Mouse (Mus musculus) MEL (cell line): ENCODE measurements around the gene Kif3b. TPM values are rescaled to one million over a fixed set of nuclear protein-coding genes. Genes with fewer than 3 reads are reported as not detected.

Experiments
- DNase-seq: peaks from one replicate; pipeline ENCODE4 v3.0.0; 2011; ENCODE audit warnings: low read depth, low spot score
- H3K27ac ChIP-seq: 2 replicates; pipeline ENCODE4 v1.5.1; 2012; ENCODE audit warnings: low read depth, mild to moderate bottlenecking, control low read depth, low read length, moderate library complexity; ENCODE audit not compliant: control insufficient read depth
- H3K27me3 ChIP-seq, 2 experiments: fragments of 150-350 bp in 1 of 2; sonication (generic) in 1 of 2; 2 replicates each; pipeline ENCODE4 v1.6.1; 2012; ENCODE audit warnings: low read length in 2 of 2, mild to moderate bottlenecking in 2 of 2, improper control_type of control experiment in 1 of 2, moderate library complexity in 1 of 2; ENCODE audit not compliant: insufficient read depth in 2 of 2, control insufficient read depth in 1 of 2
- H3K36me3 ChIP-seq, 2 experiments: 2 replicates each; pipeline ENCODE4 v1.6.1; 2012 to 2014; ENCODE audit warnings: low read length in 2 of 2, improper control_type of control experiment in 1 of 2, inconsistent platforms in 1 of 2, mild to moderate bottlenecking in 1 of 2; ENCODE audit not compliant: insufficient read depth in 2 of 2, control insufficient read depth in 1 of 2
- H3K4me1 ChIP-seq, 2 experiments: fragments of 150-350 bp in 1 of 2; sonication (generic) in 1 of 2; 2 replicates each; pipeline ENCODE4 v1.6.1; 2012; ENCODE audit warnings: low read length in 2 of 2, improper control_type of control experiment in 1 of 2, mild to moderate bottlenecking in 1 of 2; ENCODE audit not compliant: insufficient read depth in 2 of 2, control insufficient read depth in 1 of 2
- H3K4me3 ChIP-seq, 2 experiments: fragments of 150-350 bp in 1 of 2; sonication (generic) in 1 of 2; 2 replicates each; pipeline ENCODE4 v1.5.1; 2012; ENCODE audit warnings: low read depth in 2 of 2, low read length in 2 of 2, mild to moderate bottlenecking in 2 of 2, moderate library complexity in 2 of 2, control low read depth in 1 of 2, improper control_type of control experiment in 1 of 2; ENCODE audit not compliant: control insufficient read depth in 1 of 2, insufficient read depth in 1 of 2
- H3K79me2 ChIP-seq: 2 replicates; pipeline ENCODE4 v1.6.1; 2012; ENCODE audit warnings: mild to moderate bottlenecking, low read length, moderate library complexity; ENCODE audit not compliant: control insufficient read depth, poor library complexity, insufficient read depth
- H3K9ac ChIP-seq: 2 replicates; pipeline ENCODE4 v1.6.1; 2012; ENCODE audit warnings: low read depth, mild to moderate bottlenecking, control low read depth, low read length, moderate library complexity; ENCODE audit not compliant: control insufficient read depth, poor library complexity, severe bottlenecking
- H3K9me3 ChIP-seq: fragments of 150-350 bp; sonication (generic); replicated peaks from 2 replicates; pipeline ENCODE4 v1.6.1; 2012; ENCODE audit warnings: mild to moderate bottlenecking, low read length, improper control_type of control experiment, moderate library complexity; ENCODE audit not compliant: insufficient read depth
- CHD1 ChIP-seq: IDR thresholded peaks from 2 replicates; pipeline ENCODE4 v1.6.1; 2012; ENCODE audit warnings: low read depth, mild to moderate bottlenecking, inconsistent platforms, low read length, improper control_type of control experiment
- CHD2 ChIP-seq: IDR thresholded peaks from 2 replicates; pipeline ENCODE4 v1.6.1; 2011; ENCODE audit warnings: low read length, improper control_type of control experiment
- ELF1 ChIP-seq: IDR thresholded peaks from 2 replicates; pipeline ENCODE4 v1.6.1; 2014; ENCODE audit warnings: low read depth, mild to moderate bottlenecking, inconsistent platforms, low read length, improper control_type of control experiment, moderate library complexity
- EP300 ChIP-seq, 2 experiments: IDR thresholded peaks; 2 replicates each; pipeline ENCODE4 v1.6.1; 2011; ENCODE audit warnings: improper control_type of control experiment in 2 of 2, low read length in 2 of 2, low read depth in 1 of 2, mild to moderate bottlenecking in 1 of 2
- ETS1 ChIP-seq: IDR thresholded peaks from 2 replicates; pipeline ENCODE4 v1.6.1; 2012; ENCODE audit warnings: low read depth, mild to moderate bottlenecking, inconsistent platforms, low read length, improper control_type of control experiment, moderate library complexity
- MEF2A ChIP-seq: IDR thresholded peaks from 2 replicates; pipeline ENCODE4 v1.6.1; 2014; ENCODE audit warnings: low read depth, mild to moderate bottlenecking, inconsistent platforms, low read length, improper control_type of control experiment; ENCODE audit not compliant: poor library complexity, insufficient replicate concordance, severe bottlenecking; ENCODE audit errors: extremely low read depth
- MYB ChIP-seq: IDR thresholded peaks from 2 replicates; pipeline ENCODE4 v1.6.1; 2011; ENCODE audit warnings: mild to moderate bottlenecking, low read depth, low read length, improper control_type of control experiment
- MYC ChIP-seq: IDR thresholded peaks from 2 replicates; pipeline ENCODE4 v1.6.1; 2011; ENCODE audit warnings: low read depth, mild to moderate bottlenecking, low read length, improper control_type of control experiment, moderate library complexity
- POLR2AphosphoS2 ChIP-seq: IDR thresholded peaks from 2 replicates; pipeline ENCODE4 v1.6.1; 2011; ENCODE audit warnings: low read length, improper control_type of control experiment
- RAD21 ChIP-seq: IDR thresholded peaks from 2 replicates; pipeline ENCODE4 v1.6.1; 2011; ENCODE audit warnings: mild to moderate bottlenecking, low read depth, low read length, improper control_type of control experiment
- RCOR1 ChIP-seq: IDR thresholded peaks from 2 replicates; pipeline ENCODE4 v1.6.1; 2012; ENCODE audit warnings: low read depth, mild to moderate bottlenecking, inconsistent platforms, low read length, improper control_type of control experiment
- SIN3A ChIP-seq: IDR thresholded peaks from 2 replicates; pipeline ENCODE4 v1.6.1; 2012; ENCODE audit warnings: low read length, improper control_type of control experiment, inconsistent platforms
- TAL1 ChIP-seq: IDR thresholded peaks from 2 replicates; pipeline ENCODE4 v1.6.1; 2012; ENCODE audit warnings: mild to moderate bottlenecking, inconsistent platforms, low read length, moderate library complexity, mixed read lengths
- TBP ChIP-seq: IDR thresholded peaks from 2 replicates; pipeline ENCODE4 v1.8.0; 2011; ENCODE audit warnings: low read depth, low read length, improper control_type of control experiment
- TCF12 ChIP-seq: IDR thresholded peaks from 2 replicates; pipeline ENCODE4 v1.6.1; 2014; ENCODE audit warnings: low read depth, mild to moderate bottlenecking, inconsistent platforms, low read length, improper control_type of control experiment, moderate library complexity
- UBTF ChIP-seq: IDR thresholded peaks from 2 replicates; pipeline ENCODE4 v1.6.1; 2012; ENCODE audit warnings: low read depth, mild to moderate bottlenecking, inconsistent platforms, low read length, improper control_type of control experiment, moderate library complexity, borderline replicate concordance; ENCODE audit not compliant: insufficient read depth
- USF1 ChIP-seq: IDR thresholded peaks from 2 replicates; pipeline ENCODE4 v1.6.1; 2014; ENCODE audit warnings: low read depth, mild to moderate bottlenecking, inconsistent platforms, low read length, improper control_type of control experiment, moderate library complexity
- ZC3H11A ChIP-seq: IDR thresholded peaks from 2 replicates; pipeline ENCODE4 v1.6.1; 2012; ENCODE audit warnings: low read depth, mild to moderate bottlenecking, inconsistent platforms, low read length, improper control_type of control experiment
- ZMIZ1 ChIP-seq: IDR thresholded peaks from 2 replicates; pipeline ENCODE4 v1.6.1; 2012; ENCODE audit warnings: low read depth, mild to moderate bottlenecking, inconsistent platforms, low read length, improper control_type of control experiment, moderate library complexity
- ZNF384 ChIP-seq: IDR thresholded peaks from 2 replicates; pipeline ENCODE4 v1.6.1; 2012; ENCODE audit warnings: low read depth, mild to moderate bottlenecking, inconsistent platforms, low read length, improper control_type of control experiment
- polyA plus RNA-seq, 2 experiments: library from polyadenylated mRNA; stranded (reverse) in 1 of 2; unstranded in 1 of 2; fragments of >175 nt in 1 of 2; fragments of >200 nt in 1 of 2; gene quantifications; 2 replicates each; pipeline versions ENCODE4 v1.2.1 to v1.2.4; 2012; ENCODE audit warnings: low replicate concordance in 2 of 2, low read depth in 1 of 2; ENCODE audit not compliant: insufficient read length in 2 of 2, insufficient read depth in 1 of 2, missing spikeins in 1 of 2
- total RNA-seq: library from RNA; depleted of rRNA; stranded (reverse); fragments of 300-350 nt; gene quantifications from 2 replicates; pipeline ENCODE4 v1.2.3, GENCODE M21; 2012

The Kif3b gene
- total and polyA plus RNA-seq, 3 experiments = 11.0 to 34.2 (median 17.9) TPM

GRCm38 (mm10) chr2:153308586-153308985 lies 17.4 kb downstream of the Kif3b start:
- Histone ChIP-seq H3K36me3 (no peaks in the 10 kb centered on the region), H3K9me3 (no peaks in the 10 kb centered on the region), H3K79me2 (no peaks in the 10 kb centered on the region), H3K4me1 (no peaks in the 10 kb centered on the region), H3K9ac (no peak overlapping the region), H3K27ac (no peak overlapping the region), H3K4me3 (no peak overlapping the region), H3K27me3 (no peaks in the 10 kb centered on the region)
- TF ChIP-seq RCOR1 (no peak), TAL1 (no peak)
- no peak for DNase-seq

- H3K4me1 ChIP-seq = no peaks in the 10 kb centered on the region
- H3K27me3 ChIP-seq = no peaks in the 10 kb centered on the region
- H3K27ac ChIP-seq = no peak overlapping the region
- no peaks in the 10 kb centered on the region for H3K9me3 ChIP-seq
- H3K9ac ChIP-seq = no peak overlapping the region
- no peak for DNase-seq
- no peaks in the 10 kb centered on the region for H3K79me2 ChIP-seq
- no peaks in the 10 kb centered on the region for H3K36me3 ChIP-seq
- no peak overlapping the region for H3K4me3 ChIP-seq
- TF ChIP-seq ETS1 = no peak
- TF ChIP-seq UBTF = no peak
- TF ChIP-seq TBP = no peak
- TF ChIP-seq USF1 = no peak
- no peak for TF ChIP-seq RAD21
- TF ChIP-seq MYB = no peak
- TF ChIP-seq MYC = no peak
- TF ChIP-seq ZC3H11A = no peak
- no peak for TF ChIP-seq TCF12
- no peak for TF ChIP-seq CHD1
- TF ChIP-seq EP300 (IDR thresholded peaks at IDR 0.05; ENCODE audit: low read depth in 1 of 2, low read length in 2 of 2) = no peak
- no peak for TF ChIP-seq ZNF384
- TF ChIP-seq POLR2AphosphoS2 = no peak
- no peak for TF ChIP-seq CHD2
- no peak for TF ChIP-seq ELF1
- TF ChIP-seq SIN3A = no peak
- TF ChIP-seq ZMIZ1 = no peak
- no peak for TF ChIP-seq MEF2A
- TF ChIP-seq TAL1 = no peak
These were observed 17.9 kb downstream of the Kif3b start for GRCm38 (mm10) chr2:153309106-153309505.
